Mouse (Mus musculus) gastrocnemius, postnatal 10 days (tissue): ENCODE data around the gene Zfp511. TPM values are rescaled to one million over a fixed set of nuclear protein-coding genes. Genes with fewer than 3 reads are reported as not detected.

ENCODE experiments used
- DNase-seq: peaks from one replicate; pipeline ENCODE4 v3.0.0; 2021; ENCODE audit warnings: mixed read lengths
- long read RNA-seq, 2 experiments: library from polyadenylated mRNA; stranded (forward); transcript quantifications; one replicate each; pipeline ENCODE4 v2.0.0; 2021
- total RNA-seq, 2 experiments: library from RNA; stranded (reverse); gene quantifications; 2 replicates each; pipeline ENCODE4 v1.2.3; 2021

Gene Zfp511
- total RNA-seq, result 1 to 10 TPM; 8.8 to 10.0 TPM
- long read RNA-seq, experiment 1, transcript Zfp511-201 (6 exons, 1,076 nt), result major isoform, 5 of 6 reads
- long read RNA-seq, experiment 1, partial matches to known transcripts, result 0 of 6 reads
- long read RNA-seq, experiment 1, other reads (novel, unspliced or antisense), result 1 of 6 reads
- long read RNA-seq, experiment 2, transcript Zfp511-201 (6 exons, 1,076 nt), result major isoform, 6 of 13 reads
- long read RNA-seq, experiment 2, partial matches to known transcripts, result 0 of 13 reads
- long read RNA-seq, experiment 2, other reads (novel, unspliced or antisense), result 7 of 13 reads

GRCm38 (mm10) chr7:140036281-140037170, at the start of gene Zfp511, which contains the start of gene Tubgcp2:
Zfp511 (plus strand) TSS chr7:140036391.
Tubgcp2 (minus strand) TSS chr7:140036669.
- DNase-seq, result peak; percentile 95

- DNase-seq, result no peak
Observed at GRCm38 (mm10) chr7:139988272-139988671, 47.9 kb upstream of the Zfp511 start.

- DNase-seq, result no peak
Observed at GRCm38 (mm10) chr7:139990864-139991394, 45.3 kb upstream of the Zfp511 start.

- DNase-seq, result no peak
Observed at GRCm38 (mm10) chr7:139992406-139992805, 43.8 kb upstream of the Zfp511 start, which contains the start of gene Adam8. Adam8 (minus strand) TSS chr7:139992562.

- DNase-seq, result no peak
Observed at GRCm38 (mm10) chr7:139993532-139993931, 42.7 kb upstream of the Zfp511 start.

GRCm38 (mm10) chr7:139994202-139994601, 42.0 kb upstream of the Zfp511 start:
- no peak for DNase-seq

GRCm38 (mm10) chr7:139994676-139995075, 41.5 kb upstream of the Zfp511 start:
- peak; percentile 49 for DNase-seq

GRCm38 (mm10) chr7:139998691-139999350, 37.4 kb upstream of the Zfp511 start:
- DNase-seq, result no peak

- no peak for DNase-seq
Observed at GRCm38 (mm10) chr7:140001086-140001740, 35.0 kb upstream of the Zfp511 start.

- no peak for DNase-seq
Observed at GRCm38 (mm10) chr7:140004666-140005065, 31.5 kb upstream of the Zfp511 start.

- DNase-seq, result no peak
Observed at GRCm38 (mm10) chr7:140006861-140007611, 29.2 kb upstream of the Zfp511 start.

- no peak for DNase-seq
Observed at GRCm38 (mm10) chr7:140007781-140008180, 28.4 kb upstream of the Zfp511 start.

- no peak for DNase-seq
Observed at GRCm38 (mm10) chr7:140011336-140011735, 24.9 kb upstream of the Zfp511 start.

- DNase-seq, result no peak
Observed at GRCm38 (mm10) chr7:140031771-140032170, 4.4 kb upstream of the Zfp511 start.

GRCm38 (mm10) chr7:140032366-140032765, 3.8 kb upstream of the Zfp511 start:
- DNase-seq, result no peak

GRCm38 (mm10) chr7:140033386-140033785, 2.8 kb upstream of the Zfp511 start:
- DNase-seq, result no peak

- no peak for DNase-seq
Observed at GRCm38 (mm10) chr7:140035456-140035855, 735 bp upstream of the Zfp511 start.

GRCm38 (mm10) chr7:140037171-140037555, 972 bp downstream of the Zfp511 start:
- no peak for DNase-seq

- DNase-seq, result no peak
Observed at GRCm38 (mm10) chr7:140042728-140043127, 6.5 kb downstream of the Zfp511 start.

GRCm38 (mm10) chr7:140045546-140045945, 9.4 kb downstream of the Zfp511 start:
- DNase-seq, result no peak

- peak; percentile 32 for DNase-seq
Observed at GRCm38 (mm10) chr7:140047811-140048311, 11.7 kb downstream of the Zfp511 start.
